Mouse (Mus musculus) lung, adult 2 months (tissue): ENCODE data around the gene Shbg.

Source experiments
- CTCF ChIP-seq: fragments of 200-500 bp; IDR thresholded peaks from 2 replicates; pipeline ENCODE4 v1.5.1; 2011; ENCODE audit warnings: mild to moderate bottlenecking, low read length, control low read depth; ENCODE audit not compliant: insufficient read depth
- POLR2A ChIP-seq: fragments of 200-500 bp; IDR thresholded peaks from 2 replicates; pipeline ENCODE4 v1.6.1; 2011; ENCODE audit warnings: low read depth, mild to moderate bottlenecking, control low read depth, low read length, borderline replicate concordance; ENCODE audit errors: extremely low read depth

GRCm38 (mm10) chr11:69581147-69581688 is 36.5 kb downstream of the Shbg start:
- TF ChIP-seq POLR2A (peak; percentile 48; the same call in 1 of the 2 replicates), CTCF (no peak)
